Mouse (Mus musculus): ENCODE data around the gene Abca8a. TPM values are rescaled to one million over a fixed set of nuclear protein-coding genes. Genes with fewer than 3 reads are reported as not detected.

Gene Abca8a
- polyA plus RNA-seq, 1 experiment from 2014 or later: not detected

Other genes with a start within 250 kb of the Abca8a start
- gene Abca8b, start 100.1 kb downstream of the Abca8a start, polyA plus RNA-seq (2016; fragmentation: Nextera tagmentation; extraction: Ambion mirVana): 0.10 and 0.25 TPM in 2 replicates
- 3.3 and 4.7 TPM in 2 replicates for gene Abca9, start 72.2 kb upstream of the Abca8a start, polyA plus RNA-seq (2016; fragmentation: Nextera tagmentation; extraction: Ambion mirVana)
- gene Abca6, start 155.8 kb upstream of the Abca8a start, polyA plus RNA-seq (2016; fragmentation: Nextera tagmentation; extraction: Ambion mirVana): 0.24 and 0.50 TPM in 2 replicates
- gene Abca5, start 241.7 kb upstream of the Abca8a start, polyA plus RNA-seq (2016; fragmentation: Nextera tagmentation; extraction: Ambion mirVana): 2.5 and 2.6 TPM in 2 replicates